Mouse (Mus musculus): Measurements from ENCODE around the gene Tmem131.

Tmem131 gene

DNA sequence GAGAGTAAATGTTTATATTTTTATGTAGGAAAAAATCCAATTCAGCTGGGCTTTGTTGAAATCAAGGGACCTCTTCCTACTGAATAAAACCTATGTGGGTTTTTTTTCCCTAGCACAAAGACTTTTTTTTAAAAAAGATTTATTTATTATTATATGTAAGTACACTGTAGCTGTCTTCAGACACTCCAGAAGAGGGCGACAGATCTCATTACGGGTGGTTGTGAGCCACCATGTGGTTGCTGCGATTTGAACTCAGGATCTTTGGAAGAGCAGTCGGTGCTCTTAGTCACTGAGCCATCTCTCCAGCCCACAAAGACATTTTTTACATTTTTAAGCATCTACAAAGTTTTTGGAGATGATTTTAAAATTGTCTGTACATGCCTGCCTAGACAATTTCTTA is 121.5 kb downstream of the Tmem131 start:
- DNase-seq: peak; percentile 17

DNA sequence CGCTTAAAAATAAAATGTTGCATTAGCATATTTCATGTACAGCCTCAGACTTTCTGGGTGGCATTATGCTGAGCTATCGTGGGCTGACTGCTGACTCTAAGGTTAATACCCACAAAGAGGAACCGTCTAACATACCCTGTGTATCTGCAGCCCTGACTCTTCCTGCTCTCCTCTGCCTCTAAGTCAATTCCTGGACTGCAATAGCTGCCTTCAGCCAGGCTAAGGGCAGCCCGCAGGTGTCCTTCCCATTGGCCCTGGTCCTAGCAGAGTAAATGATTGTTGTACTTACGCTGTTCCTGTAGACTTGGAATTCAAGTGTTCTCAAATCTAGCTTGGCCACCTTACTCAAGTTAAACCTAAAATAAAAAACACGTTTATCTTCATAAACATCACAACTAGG is 128.3 kb downstream of the Tmem131 start:
- DNase-seq: no peak

DNA sequence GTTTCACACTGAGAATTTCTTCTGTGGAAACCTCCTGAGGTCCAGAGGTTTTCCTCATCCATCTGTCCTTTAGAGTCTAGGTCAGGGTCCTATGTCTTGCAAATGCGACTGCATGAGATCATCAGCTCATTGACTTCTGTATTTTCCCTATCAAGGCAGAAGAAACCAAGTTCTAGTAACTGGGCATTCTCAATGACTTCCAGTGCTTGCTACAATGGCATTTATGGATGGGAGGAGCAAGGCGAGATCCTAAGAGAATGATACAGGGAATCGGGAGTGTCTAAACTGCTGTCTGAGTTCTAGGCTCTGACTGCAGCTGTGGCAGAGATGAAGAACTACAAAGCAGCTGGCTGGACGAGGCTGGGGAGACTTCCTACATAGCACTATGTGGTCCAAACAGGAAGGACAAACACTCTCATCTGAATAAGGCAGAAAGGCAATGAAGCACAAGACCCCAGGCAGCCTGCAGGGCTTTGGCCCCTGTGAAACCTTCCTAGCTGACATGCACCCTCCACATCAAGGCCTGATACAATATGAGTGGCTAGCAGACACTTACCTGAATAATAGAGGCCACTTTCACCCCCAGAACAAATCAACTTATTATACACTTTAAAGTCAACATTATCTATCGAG is 129.1 kb downstream of the Tmem131 start:
- DNase-seq: no peak

- no peak for DNase-seq
Observed at GRCm38 (mm10) chr1:36813415-36813814, 130.1 kb downstream of the Tmem131 start.

DNA sequence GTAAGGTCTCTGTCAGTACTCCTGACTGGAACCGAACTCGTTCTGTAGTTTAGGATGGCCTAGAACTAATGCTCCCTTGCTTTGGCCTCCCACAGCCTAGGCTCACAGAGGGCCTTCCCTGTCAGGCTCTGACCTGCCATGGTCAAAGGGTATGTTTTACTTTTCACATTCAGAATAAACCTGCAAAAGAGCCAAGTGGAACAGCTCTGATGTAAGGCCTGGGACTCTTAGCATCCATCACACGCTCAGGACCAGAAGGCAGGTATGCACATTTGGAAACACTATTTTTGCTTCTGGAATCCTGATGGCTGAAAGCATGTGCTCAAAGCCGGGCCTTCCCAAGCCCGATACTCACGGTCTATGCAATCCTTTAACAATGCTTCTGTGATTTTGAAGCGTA is 131.7 kb downstream of the Tmem131 start:
- no peak for DNase-seq

- no peak for DNase-seq
Observed at GRCm38 (mm10) chr1:36807782-36808565, 135.5 kb downstream of the Tmem131 start.

- no peak for DNase-seq
Observed at GRCm38 (mm10) chr1:36807086-36807485, 136.4 kb downstream of the Tmem131 start.

DNA sequence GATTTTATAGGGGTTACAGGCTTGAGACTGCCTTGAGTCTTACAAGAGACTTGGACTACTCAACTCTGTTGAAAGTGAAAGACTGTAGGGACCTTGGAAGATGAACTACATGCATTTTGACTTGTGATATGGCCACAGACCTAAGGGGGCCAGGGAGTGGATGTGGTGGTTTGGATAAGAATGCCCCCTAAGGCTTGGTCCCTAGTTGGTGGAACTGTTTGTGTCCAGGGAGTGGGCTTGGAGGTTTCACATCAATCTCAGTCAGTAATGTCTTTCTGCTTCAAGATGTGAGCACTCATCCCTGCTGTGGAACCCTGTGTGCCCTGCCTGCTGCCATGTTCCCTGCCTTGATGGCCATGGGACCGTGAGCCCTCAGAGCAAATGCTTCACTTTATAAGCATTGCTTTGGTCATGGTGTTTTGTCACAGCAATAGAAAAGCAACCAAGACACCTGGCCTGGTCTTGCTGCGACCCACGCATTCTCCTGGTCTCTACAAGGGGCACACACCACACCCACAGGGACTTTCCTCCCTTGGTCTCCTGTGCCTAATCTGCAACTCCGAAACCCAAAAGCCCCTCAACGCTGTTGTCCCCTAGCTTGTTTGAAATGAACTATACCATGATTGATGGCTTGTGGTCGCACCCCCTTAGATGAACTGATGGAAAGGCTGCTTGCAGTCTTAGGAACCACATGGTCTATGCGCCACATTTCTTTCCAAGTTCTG is 137.1 kb downstream of the Tmem131 start:
- DNase-seq: no peak

DNA sequence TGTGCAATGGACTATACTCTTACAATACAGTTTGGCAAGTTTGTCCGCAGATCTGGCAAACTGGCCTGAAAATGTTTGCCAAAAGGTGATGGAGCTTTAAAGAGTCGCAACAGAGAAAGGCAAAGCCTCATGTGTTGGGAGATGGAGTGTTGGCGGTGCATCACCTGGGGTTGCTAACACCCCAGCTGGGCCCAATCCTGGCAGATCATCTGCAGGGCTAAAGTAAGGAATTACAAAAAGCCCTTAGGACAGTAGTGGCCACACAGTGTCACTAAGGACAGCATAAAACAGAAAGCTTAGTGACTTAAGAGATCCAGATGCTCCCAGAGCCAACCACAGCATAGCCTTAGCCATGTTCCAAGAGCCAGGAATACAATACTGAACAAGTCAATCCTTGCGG is 138.6 kb downstream of the Tmem131 start:
- DNase-seq: no peak

GRCm38 (mm10) chr1:36804259-36804658 is 139.2 kb downstream of the Tmem131 start:
- DNase-seq: no peak

GRCm38 (mm10) chr1:36800379-36801011 is 143.0 kb downstream of the Tmem131 start:
- DNase-seq: no peak

DNA sequence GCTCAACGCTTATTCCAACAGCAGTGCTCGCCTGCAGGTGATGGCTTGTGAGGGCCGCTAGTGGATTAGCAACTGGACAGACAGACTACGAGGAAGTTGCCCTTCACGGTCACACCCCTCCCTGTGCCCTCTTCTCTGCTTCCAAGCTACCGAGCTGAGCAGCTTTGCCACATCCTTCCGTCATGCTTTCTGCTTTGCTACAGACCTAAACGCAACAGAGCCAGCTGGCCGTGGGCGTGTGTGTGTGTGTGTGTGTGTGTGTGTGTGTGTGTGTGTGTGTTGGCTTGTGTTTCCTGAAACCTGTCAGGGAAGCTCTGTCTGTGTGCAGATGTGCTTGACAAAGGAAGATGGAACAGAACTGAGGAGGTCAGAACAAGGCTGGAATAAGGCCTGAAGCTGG is 146.0 kb downstream of the Tmem131 start:
- DNase-seq: peak; percentile 21

DNA sequence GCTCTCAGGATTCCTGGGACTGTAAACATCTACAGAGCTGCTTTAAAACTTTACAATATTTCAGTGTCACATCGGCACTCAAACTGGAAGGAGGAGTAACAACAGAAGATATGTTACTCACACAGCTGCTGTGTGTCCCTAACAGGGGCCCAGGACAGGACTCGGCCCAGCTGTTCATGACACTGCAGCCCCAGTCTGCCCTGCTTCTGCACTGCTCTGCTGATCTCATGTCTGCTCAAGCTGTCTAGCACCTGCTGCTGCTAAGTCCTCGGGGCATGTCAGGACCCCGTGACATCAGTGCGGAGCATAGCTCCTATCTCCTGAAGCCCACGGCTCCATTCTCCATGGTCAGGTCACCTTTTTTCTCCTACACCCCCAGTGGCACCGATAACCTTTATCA is 146.8 kb downstream of the Tmem131 start:
- DNase-seq: no peak

GRCm38 (mm10) chr1:36789416-36789815 is 154.1 kb downstream of the Tmem131 start:
- DNase-seq: no peak

DNA sequence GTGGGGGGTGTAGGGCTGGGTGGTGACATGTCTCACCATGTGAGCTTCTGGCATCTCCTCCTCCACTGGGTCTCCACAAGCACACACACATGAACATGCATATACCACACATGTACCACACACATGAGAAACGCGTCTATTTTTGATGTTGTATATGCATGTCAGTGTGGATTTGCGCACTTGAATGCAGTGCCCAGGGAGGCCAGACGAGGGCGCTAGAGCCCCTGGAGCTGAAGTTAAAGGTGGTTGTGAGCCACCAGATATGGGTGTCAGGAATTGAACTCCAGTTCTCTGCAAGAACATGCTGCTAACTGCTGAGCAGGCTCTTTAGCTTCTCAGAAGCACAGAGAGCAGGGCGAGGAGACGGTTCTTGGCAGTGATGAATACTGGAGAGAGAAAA is 157.1 kb downstream of the Tmem131 start:
- no peak for DNase-seq

- DNase-seq: peak; percentile 21
Observed at GRCm38 (mm10) chr1:36785238-36785641, 158.2 kb downstream of the Tmem131 start.

- DNase-seq: peak; percentile 81
Observed at GRCm38 (mm10) chr1:36784365-36785134, 158.9 kb downstream of the Tmem131 start.

DNA sequence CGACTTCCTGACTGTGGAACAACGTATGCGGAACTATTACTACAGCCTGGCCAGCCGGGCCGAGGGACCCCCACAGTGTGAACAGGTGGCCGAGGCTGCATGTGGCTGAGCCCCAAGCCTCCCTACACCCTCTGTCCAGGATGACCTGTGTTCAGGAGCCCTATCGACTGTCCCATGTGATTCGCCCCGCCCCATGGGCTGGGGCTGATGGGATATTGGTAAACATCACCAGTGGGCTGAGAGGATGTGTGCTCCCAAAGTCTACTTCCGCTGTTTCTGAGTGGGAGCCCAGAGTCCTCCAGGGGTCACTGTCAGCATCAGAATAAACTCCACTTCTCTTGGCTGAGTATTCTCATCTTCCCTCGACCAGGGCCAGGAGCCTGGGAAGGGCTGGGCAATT is 161.0 kb downstream of the Tmem131 start:
- no peak for DNase-seq

DNA sequence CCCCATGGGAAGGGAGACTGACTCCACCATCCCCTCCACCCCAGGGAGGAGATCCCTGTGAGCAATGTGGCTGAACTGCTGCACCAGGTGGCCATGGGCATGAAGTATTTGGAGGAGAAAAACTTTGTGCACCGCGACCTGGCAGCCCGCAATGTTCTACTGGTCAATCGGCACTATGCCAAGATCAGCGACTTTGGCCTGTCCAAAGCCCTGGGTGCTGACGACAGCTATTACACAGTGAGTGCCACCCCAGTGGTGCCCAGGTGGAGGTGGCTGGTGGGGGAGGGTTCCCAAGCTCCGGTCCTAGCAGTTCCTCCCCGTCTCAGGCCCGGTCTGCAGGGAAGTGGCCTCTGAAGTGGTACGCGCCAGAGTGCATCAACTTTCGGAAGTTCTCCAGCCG is 162.7 kb downstream of the Tmem131 start:
- no peak for DNase-seq

DNA sequence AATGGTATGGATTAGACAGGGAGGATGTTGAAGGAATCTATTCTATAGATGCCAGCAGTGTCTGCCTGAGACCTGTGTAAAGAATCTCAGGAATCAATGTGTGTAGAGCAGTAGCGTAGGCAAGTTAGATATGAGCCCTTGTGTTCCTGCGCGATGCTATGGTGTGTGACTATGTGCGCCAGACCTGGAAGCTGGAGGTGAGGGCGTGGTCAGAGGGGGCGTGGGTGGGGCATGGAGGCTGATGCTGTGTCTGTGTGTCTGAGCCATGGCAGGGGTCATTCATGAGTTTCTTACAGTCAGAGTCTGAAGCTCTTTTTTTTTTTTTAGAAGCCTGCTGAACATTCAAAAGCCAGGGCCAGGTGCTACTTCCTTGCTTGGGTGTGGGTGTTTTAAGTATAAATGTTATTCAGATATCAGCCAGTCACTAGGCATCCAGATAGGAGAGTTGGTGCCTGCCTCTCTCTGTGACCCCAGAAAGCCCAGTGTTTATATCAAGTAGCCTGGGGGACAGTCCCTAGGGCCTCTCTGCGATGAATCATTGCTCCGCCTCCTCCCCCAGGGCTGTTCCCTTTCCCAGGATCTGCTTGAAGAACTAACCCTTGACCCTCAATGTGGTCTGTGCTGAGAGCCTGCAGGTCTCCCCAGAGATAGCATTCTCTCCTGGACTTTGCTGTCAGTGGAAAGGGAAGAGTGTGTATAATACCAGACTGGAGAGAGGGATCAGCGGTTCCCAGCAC is 171.1 kb downstream of the Tmem131 start:
- DNase-seq: no peak

DNA sequence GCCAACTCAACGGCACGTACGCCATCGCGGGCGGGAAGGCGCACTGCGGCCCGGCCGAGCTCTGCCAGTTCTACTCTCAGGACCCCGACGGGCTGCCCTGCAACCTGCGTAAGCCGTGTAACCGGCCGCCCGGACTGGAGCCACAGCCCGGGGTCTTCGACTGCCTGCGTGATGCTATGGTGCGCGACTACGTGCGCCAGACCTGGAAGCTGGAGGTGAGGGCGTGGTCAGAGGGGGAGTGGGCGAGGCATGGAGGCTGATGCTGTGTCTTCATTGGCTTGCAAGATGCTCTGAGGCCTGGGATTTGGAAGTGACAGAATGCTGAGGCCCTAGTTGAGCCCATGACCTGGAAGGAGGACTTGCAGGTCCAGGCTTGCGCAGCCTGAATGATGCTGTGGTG is 172.5 kb downstream of the Tmem131 start:
- no peak for DNase-seq

DNA sequence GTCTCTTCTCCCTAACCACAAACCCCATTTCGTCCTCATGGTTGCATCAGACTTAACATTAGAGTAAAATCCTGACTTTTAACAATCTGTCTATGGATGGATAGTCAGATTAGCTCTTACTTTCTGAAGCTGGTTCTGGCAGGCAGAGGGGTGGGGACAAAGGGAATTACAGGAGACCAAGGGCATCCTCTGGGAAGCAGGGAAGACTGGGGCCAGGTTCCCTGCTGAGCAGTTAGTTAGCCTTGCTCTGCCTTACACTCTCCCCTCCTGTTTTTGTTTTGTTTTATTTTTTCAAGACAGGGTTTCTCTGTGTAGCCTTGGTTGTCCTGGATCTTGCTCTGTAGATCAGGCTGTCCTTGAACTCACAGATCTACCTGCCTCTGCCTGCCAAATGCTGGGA is 173.5 kb downstream of the Tmem131 start:
- no peak for DNase-seq
